Mouse (Mus musculus): ENCODE results near the gene Ptafr. TPM values are rescaled to one million over a fixed set of nuclear protein-coding genes. Genes with fewer than 3 reads are reported as not detected.

Gene Ptafr
- 0.60 and 0.68 TPM in 2 replicates for polyA plus RNA-seq (2015; fragmentation: Nextera tagmentation; extraction: Ambion mirVana)

GRCm38 (mm10) chr4:132563965-132564364 lies at the start of gene Ptafr:
TSS of gene Ptafr (plus strand) at chr4:132564067.
- Histone ChIP-seq H3K27ac (ENCODE audit: low read length) (no peak within 1 kb of the TSS), H3K9me3 (replicated peaks; ENCODE audit: control insufficient read depth, low read length) (no peaks in the 10 kb centered on the region), H3K4me1 (ENCODE audit: control insufficient read depth, insufficient read depth, low read length) (peaks cover 3% of the 10 kb centered on the region), H3K4me3 (ENCODE audit: low read length) (no peak within 1 kb of the TSS), H3K4me2 (ENCODE audit: low read depth, low read length) (no peak within 1 kb of the TSS), H3K9ac (ENCODE audit: low read length) (no peak within 1 kb of the TSS), H3K27me3 (ENCODE audit: control insufficient read depth, insufficient read depth, low read length) (no peaks in the 10 kb centered on the region), H3K36me3 (ENCODE audit: control insufficient read depth, insufficient read depth) (no peaks in the 10 kb centered on the region)
- WGBS: 16% methylated on average over 4 of the region's 4 CpGs
- ATAC-seq (replicated peaks; ENCODE audit: extremely low read depth, insufficient read depth, low FRiP score): peak; percentile 51; the same call in 1 of the 2 replicates

GRCm38 (mm10) chr4:132514555-132515135 lies 49.2 kb upstream of the Ptafr start:
- Histone ChIP-seq H3K9ac (ENCODE audit: low read length) (peak overlapping the region; percentile 75), H3K36me3 (ENCODE audit: control insufficient read depth, insufficient read depth) (no peaks in the 10 kb centered on the region), H3K9me3 (replicated peaks; ENCODE audit: control insufficient read depth, low read length) (no peaks in the 10 kb centered on the region), H3K4me3 (ENCODE audit: low read length) (peak overlapping the region; percentile 69), H3K4me1 (ENCODE audit: control insufficient read depth, insufficient read depth, low read length) (peaks cover 15% of the 10 kb centered on the region), H3K27me3 (ENCODE audit: control insufficient read depth, insufficient read depth, low read length) (no peaks in the 10 kb centered on the region), H3K4me2 (ENCODE audit: low read depth, low read length) (peak overlapping the region; percentile 93), H3K27ac (ENCODE audit: low read length) (peak overlapping the region; percentile 91)
- 0 out of 2 replicates have a peak, but pooled peaks have one; percentile 6 for ATAC-seq (replicated peaks; ENCODE audit: extremely low read depth, insufficient read depth, low FRiP score)
- 1% methylated on average over 21 of the region's 21 CpGs for WGBS

GRCm38 (mm10) chr4:132515369-132516155 lies 48.3 kb upstream of the Ptafr start:
- peak overlapping the region; percentile 91 for H3K27ac ChIP-seq (ENCODE audit: low read length)
- H3K9ac ChIP-seq (ENCODE audit: low read length): peak overlapping the region; percentile 75
- H3K4me3 ChIP-seq (ENCODE audit: low read length): peak overlapping the region; percentile 69
- no peaks in the 10 kb centered on the region for H3K36me3 ChIP-seq (ENCODE audit: control insufficient read depth, insufficient read depth)
- ATAC-seq (replicated peaks; ENCODE audit: extremely low read depth, insufficient read depth, low FRiP score): peak; percentile 94
- no peaks in the 10 kb centered on the region for H3K9me3 ChIP-seq (replicated peaks; ENCODE audit: control insufficient read depth, low read length)
- peak overlapping the region; percentile 93 for H3K4me2 ChIP-seq (ENCODE audit: low read depth, low read length)
- WGBS: 19% methylated on average over 22 of the region's 22 CpGs
- no peaks in the 10 kb centered on the region for H3K27me3 ChIP-seq (ENCODE audit: control insufficient read depth, insufficient read depth, low read length)
- peaks cover 14% of the 10 kb centered on the region for H3K4me1 ChIP-seq (ENCODE audit: control insufficient read depth, insufficient read depth, low read length)

- WGBS: 78% methylated on average over 8 of the region's 8 CpGs
- ATAC-seq (replicated peaks; ENCODE audit: extremely low read depth, insufficient read depth, low FRiP score): no peak
- H3K4me2 ChIP-seq (ENCODE audit: low read depth, low read length): no peak overlapping the region
- H3K9ac ChIP-seq (ENCODE audit: low read length): no peak overlapping the region
- H3K36me3 ChIP-seq (ENCODE audit: control insufficient read depth, insufficient read depth): no peaks in the 10 kb centered on the region
- peaks cover 11% of the 10 kb centered on the region; the same call in 1 of the 2 replicates for H3K4me1 ChIP-seq (ENCODE audit: control insufficient read depth, insufficient read depth, low read length)
- no peaks in the 10 kb centered on the region for H3K27me3 ChIP-seq (ENCODE audit: control insufficient read depth, insufficient read depth, low read length)
- H3K4me3 ChIP-seq (ENCODE audit: low read length): no peak overlapping the region
- no peak overlapping the region for H3K27ac ChIP-seq (ENCODE audit: low read length)
- no peaks in the 10 kb centered on the region for H3K9me3 ChIP-seq (replicated peaks; ENCODE audit: control insufficient read depth, low read length)
Measured at GRCm38 (mm10) chr4:132518066-132518465, 45.8 kb upstream of the Ptafr start.

- Histone ChIP-seq H3K4me2 (ENCODE audit: low read depth, low read length) (no peak overlapping the region), H3K9me3 (replicated peaks; ENCODE audit: control insufficient read depth, low read length) (no peaks in the 10 kb centered on the region), H3K9ac (ENCODE audit: low read length) (no peak overlapping the region), H3K36me3 (ENCODE audit: control insufficient read depth, insufficient read depth) (no peaks in the 10 kb centered on the region), H3K27me3 (ENCODE audit: control insufficient read depth, insufficient read depth, low read length) (no peaks in the 10 kb centered on the region), H3K27ac (ENCODE audit: low read length) (no peak overlapping the region), H3K4me1 (ENCODE audit: control insufficient read depth, insufficient read depth, low read length) (peaks cover 9% of the 10 kb centered on the region), H3K4me3 (ENCODE audit: low read length) (no peak overlapping the region)
- 89% methylated on average over 3 of the region's 3 CpGs for WGBS
- no peak for ATAC-seq (replicated peaks; ENCODE audit: extremely low read depth, insufficient read depth, low FRiP score)
Measured at GRCm38 (mm10) chr4:132519188-132519587, 44.7 kb upstream of the Ptafr start.

GRCm38 (mm10) chr4:132524321-132524741 lies 39.5 kb upstream of the Ptafr start:
- H3K36me3 ChIP-seq (ENCODE audit: control insufficient read depth, insufficient read depth): no peaks in the 10 kb centered on the region; the same call in 1 of the 2 replicates
- ATAC-seq (replicated peaks; ENCODE audit: extremely low read depth, insufficient read depth, low FRiP score): no peak
- H3K4me2 ChIP-seq (ENCODE audit: low read depth, low read length): no peak overlapping the region
- no peaks in the 10 kb centered on the region for H3K9me3 ChIP-seq (replicated peaks; ENCODE audit: control insufficient read depth, low read length)
- WGBS: 26% methylated on average over 11 of the region's 11 CpGs
- H3K9ac ChIP-seq (ENCODE audit: low read length): peak overlapping the region; percentile 29; the same call in 1 of the 2 replicates
- peaks cover 9% of the 10 kb centered on the region for H3K4me1 ChIP-seq (ENCODE audit: control insufficient read depth, insufficient read depth, low read length)
- no peaks in the 10 kb centered on the region for H3K27me3 ChIP-seq (ENCODE audit: control insufficient read depth, insufficient read depth, low read length)
- H3K27ac ChIP-seq (ENCODE audit: low read length): peak overlapping the region; percentile 59
- H3K4me3 ChIP-seq (ENCODE audit: low read length): no peak overlapping the region

GRCm38 (mm10) chr4:132524808-132525207 lies 39.1 kb upstream of the Ptafr start:
- Histone ChIP-seq H3K36me3 (ENCODE audit: control insufficient read depth, insufficient read depth) (peaks cover 5% of the 10 kb centered on the region), H3K9ac (ENCODE audit: low read length) (no peak overlapping the region), H3K4me3 (ENCODE audit: low read length) (no peak overlapping the region), H3K27me3 (ENCODE audit: control insufficient read depth, insufficient read depth, low read length) (no peaks in the 10 kb centered on the region), H3K4me1 (ENCODE audit: control insufficient read depth, insufficient read depth, low read length) (peaks cover 9% of the 10 kb centered on the region), H3K4me2 (ENCODE audit: low read depth, low read length) (no peak overlapping the region), H3K9me3 (replicated peaks; ENCODE audit: control insufficient read depth, low read length) (no peaks in the 10 kb centered on the region), H3K27ac (ENCODE audit: low read length) (peak overlapping the region; percentile 59)
- no peak for ATAC-seq (replicated peaks; ENCODE audit: extremely low read depth, insufficient read depth, low FRiP score)
- 49% methylated on average over 6 of the region's 6 CpGs for WGBS

GRCm38 (mm10) chr4:132526678-132527077 lies 37.2 kb upstream of the Ptafr start:
- ATAC-seq (replicated peaks; ENCODE audit: extremely low read depth, insufficient read depth, low FRiP score): no peak
- Histone ChIP-seq H3K9ac (ENCODE audit: low read length) (no peak overlapping the region), H3K27me3 (ENCODE audit: control insufficient read depth, insufficient read depth, low read length) (no peaks in the 10 kb centered on the region), H3K9me3 (replicated peaks; ENCODE audit: control insufficient read depth, low read length) (no peaks in the 10 kb centered on the region), H3K4me3 (ENCODE audit: low read length) (no peak overlapping the region), H3K36me3 (ENCODE audit: control insufficient read depth, insufficient read depth) (peaks cover 16% of the 10 kb centered on the region), H3K4me2 (ENCODE audit: low read depth, low read length) (no peak overlapping the region), H3K27ac (ENCODE audit: low read length) (no peak overlapping the region), H3K4me1 (ENCODE audit: control insufficient read depth, insufficient read depth, low read length) (peaks cover 12% of the 10 kb centered on the region)
- WGBS: 44% methylated on average over 2 of the region's 2 CpGs

- no peak overlapping the region for H3K4me3 ChIP-seq (ENCODE audit: low read length)
- 83% methylated on average over 8 of the region's 8 CpGs for WGBS
- H3K4me2 ChIP-seq (ENCODE audit: low read depth, low read length): no peak overlapping the region
- H3K9me3 ChIP-seq (replicated peaks; ENCODE audit: control insufficient read depth, low read length): no peaks in the 10 kb centered on the region
- ATAC-seq (replicated peaks; ENCODE audit: extremely low read depth, insufficient read depth, low FRiP score): no peak
- no peak overlapping the region for H3K27ac ChIP-seq (ENCODE audit: low read length)
- no peak overlapping the region for H3K9ac ChIP-seq (ENCODE audit: low read length)
- H3K36me3 ChIP-seq (ENCODE audit: control insufficient read depth, insufficient read depth): peaks cover 16% of the 10 kb centered on the region
- H3K27me3 ChIP-seq (ENCODE audit: control insufficient read depth, insufficient read depth, low read length): no peaks in the 10 kb centered on the region
- H3K4me1 ChIP-seq (ENCODE audit: control insufficient read depth, insufficient read depth, low read length): peaks cover 16% of the 10 kb centered on the region
Measured at GRCm38 (mm10) chr4:132527917-132528522, 35.8 kb upstream of the Ptafr start.
